Mouse (Mus musculus) liver, embryonic 16.5 days (tissue): ENCODE results near the gene Per1. TPM values are rescaled to one million over a fixed set of nuclear protein-coding genes. Genes with fewer than 3 reads are reported as not detected.

ENCODE experiments used
- ATAC-seq: fragments of 200-750 bp; cut with Nextera tagmentation; 2 replicates; pipeline ENCODE4 v1.8.0; 2017; ENCODE audit warnings: low read depth, mild to moderate bottlenecking, moderate number of reproducible peaks, moderate library complexity
- H3K27ac ChIP-seq: fragments of 300-500 bp; sonication (generic); 2 replicates; pipeline ENCODE4 v1.5.1; 2014; ENCODE audit warnings: mild to moderate bottlenecking, low read length
- H3K27me3 ChIP-seq: fragments of 300-500 bp; sonication (generic); 2 replicates; pipeline ENCODE4 v1.6.1; 2014; ENCODE audit warnings: low read depth, low read length, mixed read lengths; ENCODE audit not compliant: control insufficient read depth, insufficient read depth
- H3K36me3 ChIP-seq: fragments of 300-500 bp; sonication (generic); 2 replicates; pipeline ENCODE4 v1.6.1; 2014; ENCODE audit warnings: mild to moderate bottlenecking; ENCODE audit not compliant: control insufficient read depth, insufficient read depth
- H3K4me1 ChIP-seq: fragments of 300-500 bp; sonication (generic); 2 replicates; pipeline ENCODE4 v1.6.1; 2014; ENCODE audit warnings: low read depth, low read length, mixed read lengths; ENCODE audit not compliant: control insufficient read depth
- H3K4me2 ChIP-seq: fragments of 300-500 bp; sonication (generic); 2 replicates; pipeline ENCODE4 v1.6.1; 2014; ENCODE audit warnings: low read depth, low read length, mixed read lengths
- H3K4me3 ChIP-seq: fragments of 300-500 bp; sonication (generic); 2 replicates; pipeline ENCODE4 v1.5.1; 2014; ENCODE audit warnings: low read depth, mild to moderate bottlenecking, low read length
- H3K9ac ChIP-seq: fragments of 300-500 bp; sonication (generic); 2 replicates; pipeline ENCODE4 v1.6.1; 2014; ENCODE audit warnings: low read depth, low read length
- H3K9me3 ChIP-seq: fragments of 300-500 bp; sonication (generic); replicated peaks from 2 replicates; pipeline ENCODE4 v1.6.1; 2016; ENCODE audit warnings: low read length; ENCODE audit not compliant: control insufficient read depth
- WGBS: fragments of 180-500 bp; shearing (Covaris S2); extraction: QIAGEN DNeasy Blood & Tissue Kit; methylation state at CpG from one replicate; pipeline ENCODE4 v1.1.7; 2014; ENCODE audit not compliant: insufficient replicate concordance; 5-methylcytosine and 5-hydroxymethylcytosine counted together
- polyA plus RNA-seq: library from polyadenylated mRNA; unstranded; fragments of >200 nt; fragmentation: Nextera tagmentation; extraction: Ambion mirVana; gene quantifications from 2 replicates; pipeline ENCODE4 v1.2.1, GENCODE M21; 2015

Per1 gene
- polyA plus RNA-seq, 1 experiment from 2014 or later, result 8.5 TPM

DNA sequence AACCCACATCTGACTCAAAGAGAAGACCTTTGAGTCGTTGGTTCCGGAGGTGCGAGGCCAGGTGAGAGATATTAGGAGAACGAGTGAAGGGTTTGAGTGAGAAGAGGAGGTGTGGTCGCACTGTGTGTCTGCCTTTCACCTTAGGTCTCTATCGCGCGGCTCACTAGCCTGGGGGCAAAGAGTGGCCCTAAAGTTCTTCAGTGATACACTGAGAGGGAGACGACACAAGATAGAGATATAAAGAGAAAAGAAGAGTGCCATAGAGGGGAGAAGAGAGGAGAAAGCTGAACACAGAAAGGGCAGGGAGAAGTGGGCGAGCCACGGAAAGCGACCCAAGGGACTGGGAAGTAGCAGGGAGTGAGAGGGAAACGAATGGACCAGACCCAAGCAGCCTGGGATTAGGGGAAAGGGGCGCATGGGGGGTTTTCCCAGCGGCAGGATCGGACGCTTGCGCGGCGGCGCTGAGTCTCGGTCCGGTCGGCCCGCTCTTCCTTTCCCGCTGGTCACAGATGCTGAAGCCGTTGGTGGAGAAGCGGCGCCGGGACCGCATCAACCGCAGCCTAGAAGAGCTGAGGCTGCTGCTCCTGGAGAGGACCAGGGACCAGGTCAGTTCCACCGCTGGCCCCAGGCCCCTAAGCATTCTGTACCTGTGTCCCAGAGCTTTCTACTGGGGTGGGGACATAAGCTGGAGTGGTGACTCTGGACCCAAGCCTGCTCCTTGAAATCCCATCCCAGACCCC, 26.2 kb downstream of the Per1 start:
- Histone ChIP-seq H3K27me3 (peaks cover 43% of the 10 kb centered on the region), H3K4me3 (peak overlapping the region; percentile 74), H3K27ac (no peak overlapping the region), H3K36me3 (no peaks in the 10 kb centered on the region), H3K4me1 (peaks cover 65% of the 10 kb centered on the region), H3K9ac (peak overlapping the region; percentile 66), H3K4me2 (peak overlapping the region; percentile 95), H3K9me3 (no peaks in the 10 kb centered on the region)
- ATAC-seq, result no peak
- under 1% methylated on average over 28 of the region's 33 CpGs for WGBS

DNA sequence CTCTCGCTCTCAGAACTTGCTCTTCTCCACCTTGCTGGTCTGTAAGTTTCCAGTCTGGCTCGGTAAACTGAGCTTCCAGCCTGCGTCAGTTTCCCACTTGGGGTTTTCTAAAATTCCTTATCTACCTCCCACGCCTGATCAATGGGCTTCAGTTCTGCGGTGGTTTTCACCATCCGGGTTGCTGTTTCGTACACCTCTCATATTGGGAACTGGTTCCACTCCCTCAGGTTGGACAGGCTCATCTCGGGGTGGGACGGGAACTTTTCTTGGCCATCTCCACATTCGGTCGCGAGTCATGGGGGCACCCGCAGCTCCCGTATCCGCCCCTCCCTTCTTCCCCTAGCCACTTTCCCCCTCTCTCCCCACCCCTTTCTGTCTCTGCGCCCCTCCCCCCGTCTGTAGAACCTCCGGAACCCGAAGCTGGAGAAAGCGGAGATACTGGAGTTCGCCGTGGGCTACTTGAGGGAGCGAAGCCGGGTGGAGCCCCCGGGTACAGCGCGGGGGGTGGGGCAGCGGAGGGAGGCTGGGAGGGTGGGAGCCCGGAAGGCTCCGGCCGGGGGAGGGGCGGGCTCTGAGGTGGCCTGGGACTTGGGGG, 26.8 kb downstream of the Per1 start:
- ATAC-seq, result no peak
- H3K4me2 ChIP-seq, result peak overlapping the region; percentile 95
- no peaks in the 10 kb centered on the region for H3K36me3 ChIP-seq
- WGBS, result 1% methylated on average over 32 of the region's 32 CpGs
- H3K9me3 ChIP-seq, result no peaks in the 10 kb centered on the region
- peaks cover 69% of the 10 kb centered on the region for H3K4me1 ChIP-seq
- peaks cover 43% of the 10 kb centered on the region for H3K27me3 ChIP-seq
- H3K4me3 ChIP-seq, result peak overlapping the region; percentile 74
- H3K27ac ChIP-seq, result peak overlapping the region; percentile 79; the same call in 1 of the 2 replicates
- peak overlapping the region; percentile 66 for H3K9ac ChIP-seq

- peak; percentile 30 for ATAC-seq
- Histone ChIP-seq H3K9me3 (no peaks in the 10 kb centered on the region), H3K27me3 (peaks cover 43% of the 10 kb centered on the region), H3K36me3 (no peaks in the 10 kb centered on the region), H3K4me2 (peak within 1 kb of the TSS; percentile 95), H3K27ac (peak within 1 kb of the TSS; percentile 79), H3K9ac (peak within 1 kb of the TSS; percentile 66), H3K4me1 (peaks cover 67% of the 10 kb centered on the region), H3K4me3 (peak within 1 kb of the TSS; percentile 74)
- WGBS, result under 1% methylated on average over 65 of the region's 66 CpGs
Observed at GRCm38 (mm10) chr11:69122336-69122951, 27.4 kb downstream of the Per1 start, which contains the start of gene 9130213A22Rik. Gene 9130213A22Rik, minus strand, starts transcription at chr11:69122589.

- peaks cover 43% of the 10 kb centered on the region for H3K27me3 ChIP-seq
- H3K36me3 ChIP-seq, result no peaks in the 10 kb centered on the region
- H3K27ac ChIP-seq, result peak overlapping the region; percentile 83
- H3K9me3 ChIP-seq, result no peaks in the 10 kb centered on the region
- ATAC-seq, result peak; percentile 24
- peak overlapping the region; percentile 74 for H3K4me3 ChIP-seq
- H3K9ac ChIP-seq, result peak overlapping the region; percentile 66
- peaks cover 60% of the 10 kb centered on the region for H3K4me1 ChIP-seq
- WGBS, result under 1% methylated on average over 29 of the region's 29 CpGs
- H3K4me2 ChIP-seq, result peak overlapping the region; percentile 95
Observed at GRCm38 (mm10) chr11:69123056-69123692, 28.2 kb downstream of the Per1 start.

DNA sequence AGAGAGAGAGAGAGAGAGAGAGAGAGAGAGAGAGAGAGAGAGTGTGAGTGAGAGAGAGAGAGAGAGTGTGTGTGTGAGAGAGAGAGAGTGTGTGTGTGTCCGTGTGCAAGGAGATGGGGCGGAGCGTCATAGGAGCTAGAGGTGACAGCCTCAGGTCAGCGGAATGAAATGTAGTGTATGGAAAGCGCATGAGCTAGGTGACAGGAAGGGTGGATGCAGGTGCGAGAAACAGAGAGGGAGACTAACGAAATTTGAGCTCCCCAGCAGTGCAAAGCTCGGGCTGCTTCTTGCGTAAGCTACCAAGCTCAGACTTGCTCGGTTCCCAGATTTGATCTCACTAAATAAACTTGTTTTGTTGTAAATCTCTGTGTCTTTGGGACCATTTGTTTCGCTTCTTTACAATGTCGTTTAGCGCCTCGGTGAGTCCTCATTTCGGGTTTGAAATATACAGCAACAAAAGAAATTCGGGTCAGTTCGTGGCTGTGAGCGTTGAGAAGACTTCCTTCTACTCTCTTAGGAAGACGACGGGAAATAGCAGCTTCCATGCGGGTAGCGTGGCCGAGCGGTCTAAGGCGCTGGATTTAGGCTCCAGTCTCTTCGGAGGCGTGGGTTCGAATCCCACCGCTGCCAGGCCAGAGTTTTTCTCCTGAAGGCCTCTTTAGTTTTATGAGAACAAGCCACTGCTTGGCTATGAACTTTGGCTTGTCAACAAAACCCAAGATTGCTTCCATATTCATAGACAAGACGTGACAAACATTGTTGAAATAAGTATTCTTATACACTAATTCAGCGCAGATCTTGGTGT, 28.9 kb downstream of the Per1 start:
- Histone ChIP-seq H3K27me3 (peaks cover 42% of the 10 kb centered on the region), H3K4me3 (peak overlapping the region; percentile 74), H3K9ac (peak overlapping the region; percentile 64), H3K9me3 (no peaks in the 10 kb centered on the region), H3K36me3 (no peaks in the 10 kb centered on the region), H3K4me2 (peak overlapping the region; percentile 95), H3K27ac (peak overlapping the region; percentile 83), H3K4me1 (peaks cover 56% of the 10 kb centered on the region)
- peak; percentile 70 for ATAC-seq
- WGBS, result under 1% methylated on average over 31 of the region's 31 CpGs

GRCm38 (mm10) chr11:69124498-69124847, 29.5 kb downstream of the Per1 start:
- H3K9me3 ChIP-seq, result no peaks in the 10 kb centered on the region
- under 1% methylated on average over 3 of the region's 3 CpGs for WGBS
- peak overlapping the region; percentile 95 for H3K4me2 ChIP-seq
- peaks cover 37% of the 10 kb centered on the region for H3K27me3 ChIP-seq
- peaks cover 50% of the 10 kb centered on the region for H3K4me1 ChIP-seq
- H3K4me3 ChIP-seq, result no peak overlapping the region
- H3K9ac ChIP-seq, result no peak overlapping the region
- H3K36me3 ChIP-seq, result no peaks in the 10 kb centered on the region
- peak; percentile 47 for ATAC-seq
- H3K27ac ChIP-seq, result no peak overlapping the region; the same call in 1 of the 2 replicates

DNA sequence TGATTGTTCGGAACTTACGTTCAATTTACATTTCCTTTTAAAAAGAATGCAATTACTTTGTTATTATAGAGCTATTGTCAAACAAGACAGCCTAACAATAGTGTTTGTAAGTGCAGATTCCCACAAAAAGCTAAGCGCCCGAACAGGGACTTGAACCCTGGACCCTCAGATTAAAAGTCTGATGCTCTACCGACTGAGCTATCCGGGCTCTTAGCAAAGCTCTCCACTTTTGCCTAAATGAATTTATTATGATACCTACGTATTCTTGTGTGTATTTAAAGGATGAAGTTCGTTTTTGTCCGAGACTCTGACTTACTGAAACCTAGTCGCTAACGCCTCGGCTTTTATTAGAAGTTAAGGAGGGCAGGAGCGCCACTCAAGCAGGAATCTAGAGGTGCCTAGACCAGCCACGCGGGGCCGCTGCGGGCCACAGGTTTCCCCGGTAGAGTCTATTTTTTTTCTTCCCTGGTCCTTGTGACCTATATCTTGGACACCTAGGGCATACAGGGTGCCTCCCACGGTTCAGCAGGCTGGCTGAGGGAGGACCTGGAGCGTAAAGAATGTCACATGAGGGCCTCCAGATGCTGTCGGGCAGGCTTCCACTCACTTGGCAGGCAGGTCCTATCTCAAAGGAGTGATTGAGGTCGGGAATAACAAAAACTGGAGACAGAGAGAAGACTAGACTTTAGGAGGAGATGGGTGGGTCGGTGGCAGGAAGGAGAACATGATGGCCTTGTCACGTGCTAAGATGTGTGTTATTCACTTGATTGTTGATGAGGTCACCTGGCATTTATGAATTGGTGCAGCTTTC, 30.2 kb downstream of the Per1 start:
- WGBS, result 0% methylated on average over 24 of the region's 24 CpGs
- Histone ChIP-seq H3K9ac (peak overlapping the region; percentile 66), H3K4me3 (peak overlapping the region; percentile 74), H3K4me2 (peak overlapping the region; percentile 90), H3K4me1 (peaks cover 42% of the 10 kb centered on the region), H3K36me3 (no peaks in the 10 kb centered on the region), H3K9me3 (no peaks in the 10 kb centered on the region), H3K27ac (peak overlapping the region; percentile 65), H3K27me3 (peaks cover 29% of the 10 kb centered on the region)
- ATAC-seq, result peak; percentile 43

GRCm38 (mm10) chr11:69125852-69125918, 30.7 kb downstream of the Per1 start, which contains the start of gene Aloxe3:
Gene Aloxe3, plus strand, starts transcription at chr11:69125896.
- Histone ChIP-seq H3K27ac (peak within 1 kb of the TSS; percentile 65), H3K4me2 (peak within 1 kb of the TSS; percentile 90), H3K4me1 (peaks cover 38% of the 10 kb centered on the region), H3K36me3 (no peaks in the 10 kb centered on the region), H3K27me3 (peaks cover 24% of the 10 kb centered on the region), H3K9me3 (no peaks in the 10 kb centered on the region), H3K4me3 (peak within 1 kb of the TSS; percentile 74), H3K9ac (peak within 1 kb of the TSS; percentile 66)
- WGBS, result 3% methylated on average over 3 of the region's 3 CpGs
- ATAC-seq, result no peak
